9 mouse cellular contexts compared by ENCODE assay signal in genomic region chr16:94816391-94816790, GRCm38 (mm10).
A peak's percentile ranks its signal among the peaks of the same experiment; 100 is the strongest.
DNase-seq lines count a peak whose midpoint lies in the region; ATAC-seq and TF ChIP-seq lines count a peak whose summit lies in the region.
"Had no signal": no experiment of that assay in that cellular context is flagged by ENCODE, and none has a peak within 500 bp of the region (broad histone marks: within the 10 kb centered on the region; RNA-seq: fewer than 3 reads in every experiment).

No protein-coding gene starts in this region.

- CTCF ChIA-PET in Patski (lab: Charles Lee) = interaction anchor here (0.8 to 1.8 kb wide), 4 partner anchors 10 to 529 kb away, joined by 3 to 5 read pairs (median 4); no protein-coding TSS in a partner anchor

- H3K27me3 ChIP-seq in liver, adult 2 months (ENCODE audit: control insufficient read depth, insufficient read depth, low read length) = 0 out of 2 replicates have a peak, but pooled peaks cover 2% of the 10 kb centered on the region
- no peaks in the 10 kb centered on the region for H3K27me3 ChIP-seq in liver, embryonic 11.5 days (replicated peaks; ENCODE audit: control insufficient read depth, insufficient read depth, low read length)
- peaks cover 8% of the 10 kb centered on the region for H3K27me3 ChIP-seq in Patski
- no peaks in the 10 kb centered on the region for H3K27me3 ChIP-seq in hindbrain, embryonic 16.5 days (replicated peaks; ENCODE audit: control insufficient read depth, insufficient read depth, low read length)
- no peaks in the 10 kb centered on the region for H3K27me3 ChIP-seq in limb, embryonic 14.5 days (ENCODE audit: control insufficient read depth, insufficient read depth, low read length)
- H3K27me3 ChIP-seq in stomach, postnatal 0 days (ENCODE audit: control insufficient read depth, insufficient read depth, low read length) = no peaks in the 10 kb centered on the region
- H3K27me3 ChIP-seq: liver, embryonic 13.5 days had no signal

- H3K9ac ChIP-seq in liver, adult 2 months (ENCODE audit: low read depth, low read length) = no peak overlapping the region
- no peak overlapping the region for H3K9ac ChIP-seq in liver, embryonic 11.5 days (ENCODE audit: low read depth, low read length)
- no peak overlapping the region for H3K9ac ChIP-seq in hindbrain, embryonic 16.5 days (ENCODE audit: low read depth, low read length)
- no peak overlapping the region for H3K9ac ChIP-seq in limb, embryonic 14.5 days (ENCODE audit: low read depth, low read length, severe bottlenecking)
- H3K9ac ChIP-seq in stomach, postnatal 0 days (ENCODE audit: low read length) = no peak overlapping the region
- H3K9ac ChIP-seq: liver, embryonic 13.5 days had no signal

- no peaks in the 10 kb centered on the region for H3K4me1 ChIP-seq in liver, adult 2 months (ENCODE audit: control insufficient read depth, insufficient read depth, low read length)
- H3K4me1 ChIP-seq in liver, embryonic 11.5 days (replicated peaks; ENCODE audit: control insufficient read depth, insufficient read depth, low read length) = no peaks in the 10 kb centered on the region
- no peaks in the 10 kb centered on the region for H3K4me1 ChIP-seq in hindbrain, embryonic 16.5 days (ENCODE audit: control insufficient read depth, insufficient read depth, low read depth, low read length)
- H3K4me1 ChIP-seq in limb, embryonic 14.5 days (ENCODE audit: control insufficient read depth, insufficient read depth, low read length) = no peaks in the 10 kb centered on the region
- H3K4me1 ChIP-seq in stomach, postnatal 0 days (replicated peaks; ENCODE audit: control insufficient read depth, insufficient read depth) = no peaks in the 10 kb centered on the region
- H3K4me1 ChIP-seq: liver, embryonic 13.5 days had no signal

- no peak overlapping the region for H3K27ac ChIP-seq in liver, adult 2 months (replicated peaks; ENCODE audit: insufficient read depth, low read depth, low read length)
- no peak overlapping the region for H3K27ac ChIP-seq in liver, embryonic 11.5 days (ENCODE audit: low read depth, low read length)
- H3K27ac ChIP-seq in hindbrain, embryonic 16.5 days (ENCODE audit: low read depth, low read length) = no peak overlapping the region
- no peak overlapping the region for H3K27ac ChIP-seq in limb, embryonic 14.5 days (replicated peaks; ENCODE audit: low read depth, low read length)
- no peak overlapping the region for H3K27ac ChIP-seq in stomach, postnatal 0 days (replicated peaks)
- H3K27ac ChIP-seq: liver, embryonic 13.5 days had no signal

- in situ Hi-C loops in Patski (cut with MboI; ENCODE audit: low pct_unique_long_range_greater_than_20kb) = loop anchor here (10.0 kb wide), 2 partner anchors 378 to 528 kb away; no protein-coding TSS in a partner anchor

- WGBS in liver, adult 2 months = 30% methylated on average over 6 of the region's 6 CpGs
- 23% methylated on average over 6 of the region's 6 CpGs for WGBS in liver, embryonic 11.5 days
- WGBS in hindbrain, embryonic 16.5 days = 25% methylated on average over 6 of the region's 6 CpGs
- WGBS in limb, embryonic 14.5 days = 27% methylated on average over 6 of the region's 6 CpGs
- 18% methylated on average over 6 of the region's 6 CpGs for WGBS in stomach, postnatal 0 days

- no peaks in the 10 kb centered on the region for H3K36me3 ChIP-seq in liver, adult 2 months (ENCODE audit: control insufficient read depth, insufficient read depth, low read length)
- no peaks in the 10 kb centered on the region for H3K36me3 ChIP-seq in liver, embryonic 11.5 days (ENCODE audit: control insufficient read depth, insufficient read depth, low read length)
- H3K36me3 ChIP-seq in hindbrain, embryonic 16.5 days (ENCODE audit: control insufficient read depth, insufficient read depth, low read length) = no peaks in the 10 kb centered on the region; the same call in 1 of the 2 replicates
- no peaks in the 10 kb centered on the region for H3K36me3 ChIP-seq in limb, embryonic 14.5 days (ENCODE audit: control insufficient read depth, insufficient read depth, low read length)
- no peaks in the 10 kb centered on the region for H3K36me3 ChIP-seq in stomach, postnatal 0 days (ENCODE audit: control insufficient read depth, insufficient read depth, low read length)
- H3K36me3 ChIP-seq: liver, embryonic 13.5 days had no signal

- H3K79me2 ChIP-seq in liver, adult 2 months (ENCODE audit: control insufficient read depth, insufficient read depth, low read length) = no peaks in the 10 kb centered on the region

- H3K9me3 ChIP-seq in liver, embryonic 11.5 days (ENCODE audit: control insufficient read depth, low read length) = peaks cover 5% of the 10 kb centered on the region
- peaks cover 18% of the 10 kb centered on the region for H3K9me3 ChIP-seq in hindbrain, embryonic 16.5 days (ENCODE audit: control insufficient read depth, low read length)
- H3K9me3 ChIP-seq in limb, embryonic 14.5 days (ENCODE audit: control insufficient read depth, low read length) = peaks cover 9% of the 10 kb centered on the region
- H3K9me3 ChIP-seq in stomach, postnatal 0 days (ENCODE audit: control insufficient read depth, low read length) = peaks cover 4% of the 10 kb centered on the region

- peak; percentile 6 for DNase-seq in liver, adult 2 months (ENCODE audit: extremely low read depth, low read depth, low spot score)
- DNase-seq in liver, embryonic 11.5 days (ENCODE audit: low spot score) = no peak
- no peak for DNase-seq in Patski (ENCODE audit: low read depth, low spot score)
- peak; percentile 68 to 83 for DNase-seq in cerebellum, postnatal 10 days
- peak; percentile 60 for DNase-seq in limb, embryonic 14.5 days (ENCODE audit: low spot score)
- DNase-seq in stomach, postnatal 0 days (ENCODE audit: low spot score) = peak; percentile 27
- DNase-seq: liver, embryonic 13.5 days had no signal

- TF ChIP-seq EP300 in stomach, postnatal 0 days (optimal IDR thresholded peaks at IDR 0.05) = no peak

- POLR2A ChIA-PET in Patski (lab: Charles Lee) = no interaction called here

- no peak for TF ChIP-seq POLR2A in liver, adult 2 months (IDR thresholded peaks at IDR 0.05; ENCODE audit: extremely low read depth, insufficient read depth, low read length)
- no peak for TF ChIP-seq POLR2A in limb, embryonic 14.5 days (IDR thresholded peaks at IDR 0.05; ENCODE audit: borderline replicate concordance, extremely low read depth, insufficient read depth, insufficient read length)

- H3K4me2 ChIP-seq in liver, embryonic 11.5 days = no peak overlapping the region
- H3K4me2 ChIP-seq in hindbrain, embryonic 16.5 days (ENCODE audit: low read length) = no peak overlapping the region
- no peak overlapping the region for H3K4me2 ChIP-seq in limb, embryonic 14.5 days (replicated peaks; ENCODE audit: low read depth, low read length, severe bottlenecking)
- no peak overlapping the region for H3K4me2 ChIP-seq in stomach, postnatal 0 days (replicated peaks; ENCODE audit: low read depth)
- H3K4me2 ChIP-seq: liver, embryonic 13.5 days had no signal

- no peak for ATAC-seq in liver, embryonic 11.5 days (replicated peaks; ENCODE audit: low FRiP score)
- ATAC-seq in Patski = no peak
- ATAC-seq in hindbrain, embryonic 16.5 days = peak; percentile 34; the same call in 1 of the 2 replicates
- ATAC-seq in limb, embryonic 14.5 days (ENCODE audit: low FRiP score, low read depth) = no peak
- ATAC-seq in stomach, postnatal 0 days (ENCODE audit: low FRiP score, low TSS enrichment) = peak; percentile 35; the same call in 1 of the 2 replicates
- ATAC-seq in erythroblast, adult 5-6 weeks (replicated peaks; ENCODE audit: low FRiP score, poor library complexity, severe bottlenecking) = no peak; the same call in 1 of the 2 replicates

- H3K4me3 ChIP-seq in liver, adult 2 months (ENCODE audit: insufficient read depth, low read depth, low read length) = no peak overlapping the region
- no peak overlapping the region for H3K4me3 ChIP-seq in liver, embryonic 11.5 days (ENCODE audit: low read depth, low read length)
- H3K4me3 ChIP-seq in hindbrain, embryonic 16.5 days (ENCODE audit: low read length) = no peak overlapping the region
- no peak overlapping the region for H3K4me3 ChIP-seq in limb, embryonic 14.5 days (replicated peaks; ENCODE audit: low read length)
- H3K4me3 ChIP-seq in stomach, postnatal 0 days (ENCODE audit: low read depth, low read length) = no peak overlapping the region
- H3K4me3 ChIP-seq: liver, embryonic 13.5 days had no signal

- TF ChIP-seq CTCF in liver, adult 2 months (IDR thresholded peaks at IDR 0.05; ENCODE audit: low read depth, low read length) = peak; percentile 40
- TF ChIP-seq CTCF in Patski (IDR thresholded peaks at IDR 0.05) = peak; percentile 66
- peak; percentile 79 for TF ChIP-seq CTCF in stomach, postnatal 0 days (IDR thresholded peaks at IDR 0.05; ENCODE audit: low read depth)

Comparison
In these comparisons a context has a peak if more than half of its experiments do, and no peak if none do; other contexts are left out.
1. DNase-seq: peak in liver, adult 2 months (single experiment), cerebellum, postnatal 10 days (2 of 2), limb, embryonic 14.5 days (single experiment) and stomach, postnatal 0 days (single experiment); none in liver, embryonic 11.5 days (single experiment) and Patski (single experiment).
2. ATAC-seq: peak in hindbrain, embryonic 16.5 days (single experiment) and stomach, postnatal 0 days (single experiment); none in liver, embryonic 11.5 days (single experiment), Patski (single experiment), limb, embryonic 14.5 days (single experiment) and erythroblast, adult 5-6 weeks (single experiment).
3. Peak in every context shown above with its lines, with median percentiles within 50 percentile points of each other: CTCF ChIP-seq.